Mouse (Mus musculus) heart, embryonic 15.5 days (tissue): ENCODE data around the gene Ubxn7. TPM values are rescaled to one million over a fixed set of nuclear protein-coding genes. Genes with fewer than 3 reads are reported as not detected.

Experiments used
- ATAC-seq: fragments of 200-750 bp; cut with Nextera tagmentation; replicated peaks from 2 replicates; pipeline ENCODE4 v1.8.0; 2017; ENCODE audit warnings: low read depth, moderate TSS enrichment; ENCODE audit not compliant: insufficient number of reproducible peaks, insufficient read depth, low FRiP score
- H3K27ac ChIP-seq: fragments of 300-500 bp; sonication (generic); 2 replicates; pipeline ENCODE4 v1.5.1; 2015; ENCODE audit warnings: mild to moderate bottlenecking, inconsistent platforms
- H3K27me3 ChIP-seq: fragments of 300-500 bp; sonication (generic); 2 replicates; pipeline ENCODE4 v1.6.1; 2015; ENCODE audit warnings: inconsistent platforms
- H3K36me3 ChIP-seq: fragments of 300-500 bp; sonication (generic); 2 replicates; pipeline ENCODE4 v1.6.1; 2015; ENCODE audit warnings: mild to moderate bottlenecking, inconsistent platforms
- H3K4me1 ChIP-seq: fragments of 300-500 bp; sonication (generic); replicated peaks from 2 replicates; pipeline ENCODE4 v1.6.1; 2015; ENCODE audit warnings: inconsistent platforms
- H3K4me2 ChIP-seq: fragments of 300-500 bp; sonication (generic); 2 replicates; pipeline ENCODE4 v1.6.1; 2015; ENCODE audit warnings: inconsistent platforms, mild to moderate bottlenecking, moderate library complexity
- H3K4me3 ChIP-seq: fragments of 300-500 bp; sonication (generic); 2 replicates; pipeline ENCODE4 v1.5.1; 2015; ENCODE audit warnings: mild to moderate bottlenecking, inconsistent platforms
- H3K9ac ChIP-seq: fragments of 300-500 bp; sonication (generic); 2 replicates; pipeline ENCODE4 v1.6.1; 2015; ENCODE audit warnings: mild to moderate bottlenecking, inconsistent platforms
- H3K9me3 ChIP-seq: fragments of 300-500 bp; sonication (generic); replicated peaks from 2 replicates; pipeline ENCODE4 v1.6.1; 2016; ENCODE audit warnings: inconsistent platforms
- WGBS: fragments of 180-500 bp; shearing (Covaris S2); methylation state at CpG from one replicate; pipeline ENCODE4 v1.1.7; 2015; ENCODE audit warnings: mixed read lengths; 5-methylcytosine and 5-hydroxymethylcytosine counted together
- polyA plus RNA-seq: library from polyadenylated mRNA; unstranded; fragments of >200 nt; fragmentation: Nextera tagmentation; extraction: Ambion mirVana; gene quantifications from 2 replicates; pipeline ENCODE4 v1.2.1, GENCODE M21; 2015

The Ubxn7 gene
- polyA plus RNA-seq, 1 experiment from 2014 or later = 16.6 TPM

GRCm38 (mm10) chr16:32382901-32383300, 50.8 kb downstream of the Ubxn7 start:
- Histone ChIP-seq H3K4me2 (no peak overlapping the region), H3K36me3 (peaks cover 67% of the 10 kb centered on the region), H3K4me3 (no peak overlapping the region), H3K27ac (no peak overlapping the region), H3K27me3 (no peaks in the 10 kb centered on the region), H3K4me1 (no peaks in the 10 kb centered on the region), H3K9ac (no peak overlapping the region), H3K9me3 (no peaks in the 10 kb centered on the region)
- no peak for ATAC-seq

DNA sequence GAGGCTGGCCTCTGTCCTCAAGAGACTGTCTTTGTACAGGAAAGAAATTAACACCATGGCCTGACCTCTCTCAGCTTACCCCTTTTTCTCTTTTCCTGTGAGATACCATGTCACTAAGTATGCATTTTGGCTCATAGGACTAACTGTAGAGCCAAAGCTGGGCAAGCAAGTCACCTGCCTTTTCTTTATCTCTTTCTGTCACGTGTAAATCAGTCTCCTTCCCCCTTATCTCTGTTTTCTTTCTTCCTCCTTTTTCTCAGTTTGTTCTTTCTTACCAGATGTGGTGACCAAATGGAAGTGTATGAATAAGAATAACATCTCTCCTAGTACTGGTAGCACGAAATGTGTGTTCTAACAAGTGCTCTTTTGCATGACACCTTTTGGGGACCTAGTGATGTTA, 52.8 kb downstream of the Ubxn7 start:
- H3K27me3 ChIP-seq = no peaks in the 10 kb centered on the region
- H3K36me3 ChIP-seq = peaks cover 47% of the 10 kb centered on the region
- H3K4me3 ChIP-seq = no peak overlapping the region
- no peaks in the 10 kb centered on the region for H3K4me1 ChIP-seq
- H3K9ac ChIP-seq = no peak overlapping the region
- no peak overlapping the region for H3K4me2 ChIP-seq
- ATAC-seq = no peak
- H3K27ac ChIP-seq = no peak overlapping the region
- WGBS = 58% methylated on average over 2 of the region's 2 CpGs
- no peaks in the 10 kb centered on the region for H3K9me3 ChIP-seq

GRCm38 (mm10) chr16:32386826-32387225, 54.8 kb downstream of the Ubxn7 start:
- Histone ChIP-seq H3K9me3 (no peaks in the 10 kb centered on the region), H3K4me1 (no peaks in the 10 kb centered on the region), H3K9ac (no peak overlapping the region), H3K4me2 (no peak overlapping the region), H3K36me3 (peaks cover 36% of the 10 kb centered on the region), H3K27me3 (no peaks in the 10 kb centered on the region), H3K27ac (no peak overlapping the region), H3K4me3 (no peak overlapping the region)
- ATAC-seq = no peak
- WGBS = 77% methylated on average over 3 of the region's 3 CpGs

- H3K27ac ChIP-seq = no peak overlapping the region
These were observed 57.0 kb downstream of the Ubxn7 start for GRCm38 (mm10) chr16:32389049-32389448.

GRCm38 (mm10) chr16:32389841-32390240, 57.8 kb downstream of the Ubxn7 start:
- H3K36me3 ChIP-seq = peaks cover 27% of the 10 kb centered on the region
- H3K4me3 ChIP-seq = no peak overlapping the region
- no peaks in the 10 kb centered on the region for H3K9me3 ChIP-seq
- no peaks in the 10 kb centered on the region for H3K4me1 ChIP-seq
- no peaks in the 10 kb centered on the region for H3K27me3 ChIP-seq
- no peak overlapping the region for H3K9ac ChIP-seq
- ATAC-seq = no peak
- 77% methylated on average over 3 of the region's 3 CpGs for WGBS
- H3K27ac ChIP-seq = no peak overlapping the region
- H3K4me2 ChIP-seq = no peak overlapping the region

More at GRCm38 (mm10) chr16:32389049-32389448, 57.0 kb downstream of the Ubxn7 start:
- Histone ChIP-seq H3K36me3 (peaks cover 30% of the 10 kb centered on the region), H3K4me1 (no peaks in the 10 kb centered on the region), H3K4me2 (no peak overlapping the region), H3K27me3 (no peaks in the 10 kb centered on the region), H3K9me3 (no peaks in the 10 kb centered on the region), H3K9ac (no peak overlapping the region), H3K4me3 (no peak overlapping the region)
- ATAC-seq = no peak

GRCm38 (mm10) chr16:32390882-32391281, 58.8 kb downstream of the Ubxn7 start:
- 91% methylated on average over 3 of the region's 3 CpGs for WGBS
- ATAC-seq = no peak
- Histone ChIP-seq H3K4me1 (no peaks in the 10 kb centered on the region), H3K27ac (no peak overlapping the region), H3K27me3 (no peaks in the 10 kb centered on the region), H3K36me3 (peaks cover 18% of the 10 kb centered on the region), H3K4me3 (no peak overlapping the region), H3K4me2 (no peak overlapping the region), H3K9ac (no peak overlapping the region), H3K9me3 (no peaks in the 10 kb centered on the region)

DNA sequence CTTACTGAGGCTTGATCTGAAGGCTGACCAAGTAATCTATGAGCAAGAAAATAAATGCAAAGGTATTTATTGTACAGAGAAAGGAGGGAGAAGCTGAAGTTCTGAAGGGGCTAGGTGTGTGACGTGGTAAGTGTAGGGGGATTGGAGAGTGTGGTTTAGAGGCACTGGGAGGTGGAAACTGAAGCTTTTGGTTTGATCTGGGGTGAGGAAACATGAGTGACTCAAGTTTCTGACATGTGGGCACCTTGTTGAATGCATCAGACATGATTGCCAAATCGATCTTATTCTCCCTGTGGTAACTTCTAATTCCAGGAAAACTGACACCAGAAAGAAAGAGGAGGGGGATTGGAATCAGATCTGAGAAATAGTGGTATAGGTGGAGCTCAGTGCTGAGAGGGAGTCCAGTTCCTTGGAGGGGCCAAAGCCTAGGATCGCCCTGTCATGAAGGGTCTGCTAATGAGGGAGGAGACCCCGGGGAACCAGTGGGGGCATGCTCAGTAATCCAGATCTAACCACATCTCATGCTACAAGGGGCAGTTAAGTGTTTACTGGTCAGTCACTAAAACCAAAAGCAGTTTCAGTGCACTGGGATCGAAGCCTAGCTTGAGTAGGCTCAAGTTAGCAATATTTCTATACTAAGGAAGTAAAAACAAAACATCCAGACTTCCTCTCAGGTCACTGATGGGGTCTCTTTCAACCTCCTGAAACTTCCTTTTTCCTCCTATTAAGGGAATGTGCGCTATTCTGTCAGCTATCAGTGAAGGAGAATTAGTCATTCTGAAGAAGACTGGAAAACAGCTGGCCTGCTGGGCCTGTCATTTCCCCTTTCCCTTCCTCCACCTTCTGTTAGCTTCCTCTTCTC, 63.9 kb downstream of the Ubxn7 start:
- H3K9me3 ChIP-seq = no peaks in the 10 kb centered on the region
- no peak overlapping the region for H3K4me3 ChIP-seq
- H3K4me2 ChIP-seq = no peak overlapping the region
- no peak for ATAC-seq
- H3K9ac ChIP-seq = no peak overlapping the region
- no peaks in the 10 kb centered on the region for H3K27me3 ChIP-seq
- no peaks in the 10 kb centered on the region for H3K4me1 ChIP-seq
- H3K36me3 ChIP-seq = peaks cover 13% of the 10 kb centered on the region
- H3K27ac ChIP-seq = peak overlapping the region; percentile 7; the same call in 1 of the 2 replicates
- WGBS = 55% methylated on average over 6 of the region's 6 CpGs

DNA sequence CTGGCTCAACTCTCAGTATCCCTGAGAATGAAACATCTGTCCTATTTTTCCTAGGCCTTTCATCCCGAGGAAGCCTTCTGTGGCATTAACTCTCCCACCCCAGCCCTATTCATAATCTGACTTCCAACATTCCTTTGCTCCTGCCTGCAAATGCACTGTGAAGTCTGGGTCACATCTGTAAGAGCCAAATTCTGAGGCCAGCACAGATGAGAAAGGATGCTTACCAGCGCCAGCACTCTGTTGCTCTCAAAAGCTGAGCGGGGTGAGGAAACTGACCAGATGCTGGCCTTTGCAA, 64.4 kb downstream of the Ubxn7 start:
- WGBS = 53% methylated on average over 3 of the region's 3 CpGs
- no peaks in the 10 kb centered on the region for H3K4me1 ChIP-seq
- peak overlapping the region; percentile 7; the same call in 1 of the 2 replicates for H3K27ac ChIP-seq
- H3K4me3 ChIP-seq = no peak overlapping the region
- H3K36me3 ChIP-seq = peaks cover 9% of the 10 kb centered on the region
- ATAC-seq = no peak
- no peaks in the 10 kb centered on the region for H3K27me3 ChIP-seq
- no peak overlapping the region for H3K4me2 ChIP-seq
- no peaks in the 10 kb centered on the region for H3K9me3 ChIP-seq
- no peak overlapping the region for H3K9ac ChIP-seq

GRCm38 (mm10) chr16:32398206-32398605, 66.1 kb downstream of the Ubxn7 start:
- Histone ChIP-seq H3K4me2 (no peak overlapping the region), H3K9ac (no peak overlapping the region), H3K4me1 (no peaks in the 10 kb centered on the region), H3K4me3 (no peak overlapping the region), H3K27ac (no peak overlapping the region), H3K27me3 (no peaks in the 10 kb centered on the region), H3K9me3 (no peaks in the 10 kb centered on the region), H3K36me3 (peaks cover 2% of the 10 kb centered on the region; the same call in 1 of the 2 replicates)
- ATAC-seq = no peak
- 71% methylated on average over 3 of the region's 3 CpGs for WGBS

GRCm38 (mm10) chr16:32400267-32400666, 68.2 kb downstream of the Ubxn7 start, which contains the start of gene Tm4sf19:
TSS of gene Tm4sf19 (plus strand) at chr16:32400506.
- no peak within 1 kb of the TSS for H3K4me3 ChIP-seq
- no peak within 1 kb of the TSS for H3K27ac ChIP-seq
- no peaks in the 10 kb centered on the region for H3K9me3 ChIP-seq
- H3K9ac ChIP-seq = no peak within 1 kb of the TSS
- H3K27me3 ChIP-seq = no peaks in the 10 kb centered on the region
- no peak for ATAC-seq
- no peaks in the 10 kb centered on the region for H3K4me1 ChIP-seq
- no peaks in the 10 kb centered on the region for H3K36me3 ChIP-seq
- H3K4me2 ChIP-seq = no peak within 1 kb of the TSS
- 82% methylated on average over 7 of the region's 7 CpGs for WGBS

GRCm38 (mm10) chr16:32401335-32401965, 69.4 kb downstream of the Ubxn7 start:
- Histone ChIP-seq H3K27ac (no peak overlapping the region), H3K4me1 (no peaks in the 10 kb centered on the region), H3K27me3 (no peaks in the 10 kb centered on the region), H3K9me3 (no peaks in the 10 kb centered on the region), H3K4me3 (no peak overlapping the region), H3K9ac (no peak overlapping the region), H3K4me2 (no peak overlapping the region), H3K36me3 (no peaks in the 10 kb centered on the region)
- no peak for ATAC-seq
- 73% methylated on average over 9 of the region's 9 CpGs for WGBS

- 75% methylated on average over 3 of the region's 3 CpGs for WGBS
- Histone ChIP-seq H3K27ac (no peak overlapping the region), H3K9me3 (no peaks in the 10 kb centered on the region), H3K36me3 (no peaks in the 10 kb centered on the region), H3K9ac (no peak overlapping the region), H3K27me3 (no peaks in the 10 kb centered on the region), H3K4me1 (no peaks in the 10 kb centered on the region), H3K4me3 (no peak overlapping the region), H3K4me2 (no peak overlapping the region)
- no peak for ATAC-seq
These were observed 70.8 kb downstream of the Ubxn7 start for GRCm38 (mm10) chr16:32402818-32403217.
